Mouse (Mus musculus) right cerebral cortex, adult 2 months (tissue): ENCODE measurements around the gene 5730455P16Rik.
"Not testable (repeated sequence)": the region's sequence is repeated elsewhere in the genome, so short reads cannot be mapped to it uniquely, and the experiment has no call there.

Experiments
- DNase-seq, 2 experiments: peaks; one replicate each; pipeline ENCODE4 v3.0.0; 2021 to 2022; ENCODE audit warnings: low spot score in 2 of 2

Gene 5730455P16Rik

GRCm38 (mm10) chr11:80379184-80379583 is 1.4 kb upstream of the 5730455P16Rik start:
- not testable (repeated sequence) for DNase-seq

GRCm38 (mm10) chr11:80378452-80379068 is 726 bp upstream of the 5730455P16Rik start:
- DNase-seq = not testable (repeated sequence)

- no peak for DNase-seq
Observed at GRCm38 (mm10) chr11:80376651-80377050, 1.2 kb downstream of the 5730455P16Rik start.

GRCm38 (mm10) chr11:80368949-80369348 is 8.9 kb downstream of the 5730455P16Rik start:
- no peak for DNase-seq

GRCm38 (mm10) chr11:80354832-80355231 is 23.0 kb downstream of the 5730455P16Rik start:
- no peak for DNase-seq

- peak; percentile 89 to 95 for DNase-seq
Observed at GRCm38 (mm10) chr11:80351832-80352430, 25.9 kb downstream of the 5730455P16Rik start.

GRCm38 (mm10) chr11:80342482-80342881 is 35.4 kb downstream of the 5730455P16Rik start:
- DNase-seq = no peak

DNA sequence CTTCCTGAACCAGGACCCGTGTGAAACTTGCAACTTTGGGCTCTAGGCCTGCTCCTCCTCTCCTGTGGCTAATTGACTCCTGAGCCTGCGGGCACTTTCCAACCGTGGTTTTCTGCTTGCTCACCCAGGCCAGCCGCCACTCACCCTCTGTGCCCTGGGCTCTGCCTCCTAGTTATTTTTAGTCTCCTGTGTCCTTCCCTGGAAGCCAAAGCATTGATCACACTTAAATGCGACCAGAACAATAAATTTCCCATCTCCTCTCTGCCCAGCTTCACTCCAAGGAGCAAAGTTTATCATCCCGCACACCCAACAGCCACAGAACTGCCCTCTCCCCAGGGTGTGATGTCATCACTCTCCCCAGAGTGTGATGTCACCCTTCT is 41.5 kb downstream of the 5730455P16Rik start:
- DNase-seq = no peak

DNA sequence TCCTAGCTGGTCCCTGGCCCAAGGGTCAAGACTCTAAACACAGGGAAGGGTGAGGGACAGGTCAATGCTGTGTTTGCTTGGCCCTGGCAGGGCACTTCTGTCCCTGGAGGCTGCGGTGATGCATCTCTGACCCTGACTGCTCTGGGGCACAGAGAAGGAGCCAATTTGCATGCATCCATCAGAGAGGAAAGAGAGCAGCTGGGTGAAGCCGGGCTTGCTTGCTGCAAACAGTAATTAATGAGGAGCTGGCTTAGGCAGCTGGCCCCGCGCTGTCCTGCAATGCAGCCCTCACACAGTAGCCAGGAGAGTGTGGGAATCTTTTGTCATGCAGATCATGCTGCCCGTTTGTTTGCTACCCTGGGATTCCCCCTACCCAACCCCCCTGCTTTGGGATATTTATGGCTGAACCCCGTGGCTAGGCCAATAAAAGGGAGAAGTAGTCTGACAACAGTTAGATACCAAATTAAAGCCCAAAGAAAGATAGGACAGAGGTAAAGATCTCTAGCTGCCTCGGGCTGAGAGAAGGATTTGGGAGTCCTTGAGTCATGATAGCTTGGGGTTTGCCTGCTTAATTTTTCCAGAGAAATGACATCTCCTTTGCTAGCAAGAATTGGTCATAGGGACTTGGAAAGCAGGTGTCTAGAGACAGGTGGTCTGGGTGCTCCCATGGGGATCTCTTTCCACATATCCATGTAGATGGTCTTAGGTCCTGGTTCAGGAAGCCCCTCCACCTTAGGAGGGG is 42.1 kb downstream of the 5730455P16Rik start:
- no peak for DNase-seq

GRCm38 (mm10) chr11:80332709-80333400 is 45.0 kb downstream of the 5730455P16Rik start:
- peak; percentile 20 to 33 for DNase-seq

DNA sequence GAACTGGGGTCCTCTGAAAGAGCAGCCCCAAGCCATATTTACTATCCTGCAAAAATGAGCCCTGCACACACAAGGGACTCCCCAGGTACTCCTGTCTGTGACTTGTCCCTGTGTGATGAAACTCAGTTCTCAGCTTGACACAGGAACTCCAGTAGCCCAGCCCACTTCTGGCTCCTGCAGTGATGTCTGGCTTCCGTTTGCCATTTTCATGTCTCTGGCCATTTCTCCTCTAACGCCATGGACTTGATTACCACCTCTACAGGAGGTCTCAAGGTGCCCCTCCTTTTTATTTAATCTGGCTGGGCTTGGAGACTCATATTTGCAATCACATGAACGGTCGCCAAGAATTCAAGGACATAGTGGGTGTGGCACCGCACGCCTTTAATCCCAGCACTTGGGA is 53.2 kb downstream of the 5730455P16Rik start:
- DNase-seq = no peak

- no peak for DNase-seq
Observed at GRCm38 (mm10) chr11:80323255-80323654, 54.6 kb downstream of the 5730455P16Rik start.

GRCm38 (mm10) chr11:80315743-80316639 is 61.8 kb downstream of the 5730455P16Rik start:
- DNase-seq = no peak

DNA sequence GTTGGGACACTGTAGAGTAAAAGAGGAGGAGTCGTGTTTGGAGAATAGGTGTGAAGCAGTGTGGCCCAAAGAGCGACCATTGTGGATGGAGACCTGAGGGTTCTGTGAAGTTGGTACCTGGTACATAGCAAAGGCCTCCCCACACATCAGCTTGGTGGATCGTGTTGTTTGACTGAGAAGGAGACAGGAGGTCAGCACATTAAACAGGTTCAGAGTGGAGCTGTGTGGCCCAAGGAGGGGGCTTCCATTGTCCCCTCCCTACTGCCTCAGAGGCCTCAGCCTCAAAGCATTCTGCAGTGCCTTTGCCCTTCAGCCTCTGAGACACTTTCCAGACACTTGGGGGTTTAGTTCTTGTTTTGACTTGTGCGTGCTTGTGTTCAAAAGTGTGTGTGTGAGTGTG is 63.9 kb downstream of the 5730455P16Rik start:
- DNase-seq = no peak

GRCm38 (mm10) chr11:80313462-80313861 is 64.4 kb downstream of the 5730455P16Rik start:
- no peak for DNase-seq

- DNase-seq = no peak
Observed at GRCm38 (mm10) chr11:80312565-80312964, 65.3 kb downstream of the 5730455P16Rik start.

- DNase-seq = no peak
Observed at GRCm38 (mm10) chr11:80312049-80312448, 65.8 kb downstream of the 5730455P16Rik start.

DNA sequence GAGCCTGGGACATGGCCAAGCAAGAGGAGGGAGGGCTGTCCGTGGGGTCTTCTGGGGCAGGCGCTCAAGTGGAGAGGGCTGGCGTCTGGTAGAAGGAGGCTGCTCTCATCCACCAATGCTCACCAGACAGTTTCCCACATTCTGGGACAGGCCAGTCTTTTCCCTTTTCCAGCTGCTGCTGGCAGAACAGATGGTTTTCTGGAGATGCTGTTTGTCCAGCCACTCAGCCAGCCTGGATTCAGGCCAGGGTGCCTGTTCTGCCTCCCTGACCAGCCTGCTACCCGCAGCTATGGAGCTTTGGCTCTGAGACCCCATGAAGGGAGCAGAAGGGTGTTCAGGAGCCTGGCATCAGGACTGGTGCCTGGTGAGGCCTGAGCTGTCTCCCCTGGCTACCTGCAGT is 66.6 kb downstream of the 5730455P16Rik start:
- DNase-seq = no peak
